Mouse (Mus musculus) heart, postnatal 36 days (tissue): Measurements from ENCODE around the gene Rrp1b. TPM values are rescaled to one million over a fixed set of nuclear protein-coding genes. Genes with fewer than 3 reads are reported as not detected.

Experiments used
- DNase-seq, 2 experiments: peaks; one replicate each; pipeline ENCODE4 v3.0.0; 2021 to 2022
- intact Hi-C: fragments of 180-260 bp; cut with DNase I; formaldehyde crosslinking; loops from one replicate; pipeline ENCODE4 v1.15.1; 2025
- total RNA-seq, 2 experiments: library from RNA; stranded (reverse); gene quantifications; 2 replicates each; pipeline ENCODE4 v1.2.3; 2021

The Rrp1b gene
- 1 to 10 TPM; 6.9 to 7.2 TPM for total RNA-seq

- peak; percentile 75 to 78 for DNase-seq
- intact Hi-C loops = no loop called here
Measured at GRCm38 (mm10) chr17:32035609-32036508, at the start of gene Rrp1b, which contains the start of gene Hsf2bp. Gene Rrp1b (plus strand): TSS chr17:32036100. Gene Hsf2bp (minus strand): TSS chr17:32036349.

- intact Hi-C loops = no loop called here
- DNase-seq = no peak
Measured at GRCm38 (mm10) chr17:31986915-31987314, 49.0 kb upstream of the Rrp1b start.

- DNase-seq = no peak
- intact Hi-C loops = no loop called here
Measured at GRCm38 (mm10) chr17:31989035-31989434, 46.9 kb upstream of the Rrp1b start.

- intact Hi-C loops = no loop called here
- DNase-seq = no peak
Measured at GRCm38 (mm10) chr17:31992004-31992403, 43.9 kb upstream of the Rrp1b start.

GRCm38 (mm10) chr17:31993354-31993753, 42.5 kb upstream of the Rrp1b start:
- no peak for DNase-seq
- intact Hi-C loops = no loop called here

GRCm38 (mm10) chr17:31994132-31994531, 41.8 kb upstream of the Rrp1b start:
- DNase-seq = no peak
- intact Hi-C loops = no loop called here

- intact Hi-C loops = no loop called here
- DNase-seq = no peak
Measured at GRCm38 (mm10) chr17:31995784-31996183, 40.1 kb upstream of the Rrp1b start.

- intact Hi-C loops = no loop called here
Measured at GRCm38 (mm10) chr17:31996331-31996730, 39.6 kb upstream of the Rrp1b start.

GRCm38 (mm10) chr17:31998351-31998750, 37.5 kb upstream of the Rrp1b start:
- DNase-seq = no peak

More at GRCm38 (mm10) chr17:31996331-31996730, 39.6 kb upstream of the Rrp1b start:
- no peak for DNase-seq

GRCm38 (mm10) chr17:32003251-32003650, 32.6 kb upstream of the Rrp1b start:
- intact Hi-C loops = no loop called here
- DNase-seq = no peak

More at GRCm38 (mm10) chr17:31998351-31998750, 37.5 kb upstream of the Rrp1b start:
- intact Hi-C loops = no loop called here

- intact Hi-C loops = loop anchor here (5.0 kb wide), 1 partner anchor 64 kb away; no protein-coding TSS in a partner anchor
- DNase-seq = peak in 1 of 2 experiments; percentile 27
Measured at GRCm38 (mm10) chr17:32006800-32007199, 29.1 kb upstream of the Rrp1b start.

GRCm38 (mm10) chr17:32011694-32012093, 24.2 kb upstream of the Rrp1b start:
- DNase-seq = no peak
- intact Hi-C loops = no loop called here

GRCm38 (mm10) chr17:32012254-32012653, 23.6 kb upstream of the Rrp1b start:
- intact Hi-C loops = no loop called here
- DNase-seq = no peak

GRCm38 (mm10) chr17:32013659-32014058, 22.2 kb upstream of the Rrp1b start:
- no peak for DNase-seq
- intact Hi-C loops = no loop called here

GRCm38 (mm10) chr17:32016481-32016880, 19.4 kb upstream of the Rrp1b start:
- intact Hi-C loops = no loop called here
- no peak for DNase-seq

- intact Hi-C loops = no loop called here
- DNase-seq = no peak
Measured at GRCm38 (mm10) chr17:32018127-32018894, 17.6 kb upstream of the Rrp1b start.

- intact Hi-C loops = no loop called here
Measured at GRCm38 (mm10) chr17:32021981-32022380, 13.9 kb upstream of the Rrp1b start.

GRCm38 (mm10) chr17:32022551-32022950, 13.3 kb upstream of the Rrp1b start:
- intact Hi-C loops = no loop called here
- DNase-seq = no peak

More at GRCm38 (mm10) chr17:32021981-32022380, 13.9 kb upstream of the Rrp1b start:
- no peak for DNase-seq

- intact Hi-C loops = loop anchor here (1.0 kb wide), 1 partner anchor 165 kb away; no protein-coding TSS in a partner anchor
- no peak for DNase-seq
Measured at GRCm38 (mm10) chr17:32023088-32023487, 12.8 kb upstream of the Rrp1b start.

GRCm38 (mm10) chr17:32024671-32025073, 11.2 kb upstream of the Rrp1b start:
- intact Hi-C loops = loop anchor here (1.0 kb wide), 1 partner anchor 339 kb away; no protein-coding TSS in a partner anchor
- DNase-seq = no peak

GRCm38 (mm10) chr17:32025386-32025785, 10.5 kb upstream of the Rrp1b start:
- DNase-seq = peak; percentile 64 to 70
- intact Hi-C loops = loop anchor here (1.0 kb wide), 1 partner anchor 340 kb away; no protein-coding TSS in a partner anchor
